Mouse (Mus musculus) frontal cortex, postnatal 14 days (tissue): ENCODE measurements around the gene Rpp25.

ENCODE experiments used
- DNase-seq, 2 experiments: peaks; one replicate each; pipeline ENCODE4 v3.0.0; 2022; ENCODE audit warnings: low spot score in 2 of 2

Gene Rpp25

DNA sequence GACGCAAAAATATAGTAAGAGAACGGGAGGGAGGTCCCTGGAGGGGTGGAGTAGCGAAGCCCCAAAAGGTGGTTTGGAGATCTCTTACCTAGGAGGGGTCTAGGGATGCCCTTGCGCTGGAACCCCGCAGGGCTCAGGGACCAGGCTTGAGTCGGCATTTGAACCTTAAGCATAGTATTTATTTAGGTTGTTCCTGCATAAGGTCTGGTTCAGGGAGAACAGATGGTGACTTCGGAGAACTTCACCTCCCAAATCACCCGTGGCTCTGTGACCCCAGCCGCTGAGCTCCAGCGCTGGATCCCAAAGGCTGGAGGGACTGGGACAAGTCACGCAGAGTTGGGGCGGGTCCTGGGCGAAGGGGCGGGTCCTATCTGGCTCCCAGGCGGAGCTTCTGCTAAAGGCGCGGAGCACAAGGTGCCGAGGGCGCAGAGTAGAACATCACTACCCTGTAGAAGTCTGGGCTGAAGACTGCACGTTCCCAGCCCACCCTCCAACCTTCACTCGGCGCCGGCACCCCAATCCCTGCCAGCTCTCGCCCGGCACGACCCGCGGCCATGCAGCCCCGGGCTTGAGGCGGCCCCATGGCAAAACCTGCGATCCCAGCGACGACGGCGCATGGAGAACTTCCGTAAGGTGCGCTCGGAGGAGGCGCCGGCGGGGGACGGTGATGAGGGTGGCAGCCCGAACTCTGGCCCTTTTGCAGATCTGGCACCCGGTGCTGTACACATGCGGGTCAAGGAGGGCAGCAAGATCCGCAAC, at the start of gene Rpp25:
Rpp25 (plus strand) TSS at position 405 of the 759 bp plus-strand sequence.
- peak; percentile 42 to 53 for DNase-seq

DNA sequence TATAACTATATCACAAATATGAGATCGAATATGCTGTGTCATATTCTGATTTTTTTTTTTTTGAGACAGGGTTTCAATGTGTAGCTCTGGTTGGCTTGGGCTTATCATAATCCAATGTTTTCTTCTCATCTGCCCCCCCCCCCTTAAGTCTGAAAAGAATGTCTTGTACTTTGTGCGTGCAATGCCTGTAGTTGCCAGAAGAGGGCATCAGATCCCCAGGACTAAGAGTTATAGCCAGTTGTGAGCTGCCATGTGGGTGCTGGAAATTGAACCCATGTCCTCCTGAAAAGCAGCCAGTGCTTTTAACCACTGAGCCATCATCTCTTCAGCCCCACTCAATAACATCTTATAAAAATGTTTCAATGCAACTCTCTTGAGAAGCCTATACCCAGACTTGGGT, 44.1 kb upstream of the Rpp25 start:
- DNase-seq = no peak

DNA sequence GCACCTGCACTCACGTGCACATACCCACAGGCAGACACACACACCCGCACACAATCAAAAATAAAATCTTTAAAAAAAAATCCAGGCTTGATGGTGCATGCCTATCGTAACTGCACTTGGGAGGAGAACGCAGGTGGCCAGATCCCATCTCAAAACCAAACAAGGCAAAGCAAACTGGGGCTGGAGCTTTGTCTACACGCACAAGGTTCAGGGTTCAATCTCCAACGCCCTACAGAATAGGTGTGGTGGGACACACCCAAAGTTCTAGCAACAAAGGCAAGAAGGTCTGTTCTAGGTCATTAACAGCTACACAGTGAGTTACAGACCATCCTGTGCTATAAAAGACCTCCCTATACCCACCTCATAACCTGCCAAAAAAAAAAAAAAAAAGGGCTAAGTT, 41.0 kb upstream of the Rpp25 start:
- DNase-seq = no peak

DNA sequence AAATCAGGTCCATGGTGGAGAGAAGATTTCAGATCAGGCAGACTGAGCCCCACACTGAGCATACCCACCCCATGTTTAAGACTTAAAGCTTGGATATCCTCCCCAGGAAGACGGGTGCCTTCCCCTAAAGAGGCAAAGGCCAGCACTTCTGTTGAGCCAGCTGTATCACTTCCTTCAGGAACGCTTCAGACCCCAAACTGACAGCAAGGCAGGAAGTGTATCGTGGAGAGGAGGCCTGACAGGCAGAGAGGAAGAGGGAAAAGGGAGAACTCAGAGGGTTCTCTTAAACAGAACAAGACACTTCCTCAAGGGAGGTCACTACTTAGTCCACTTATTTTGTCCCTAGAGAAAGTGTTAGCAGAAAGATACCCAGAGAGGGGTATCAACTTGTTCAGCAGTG, 37.7 kb upstream of the Rpp25 start:
- DNase-seq = no peak

DNA sequence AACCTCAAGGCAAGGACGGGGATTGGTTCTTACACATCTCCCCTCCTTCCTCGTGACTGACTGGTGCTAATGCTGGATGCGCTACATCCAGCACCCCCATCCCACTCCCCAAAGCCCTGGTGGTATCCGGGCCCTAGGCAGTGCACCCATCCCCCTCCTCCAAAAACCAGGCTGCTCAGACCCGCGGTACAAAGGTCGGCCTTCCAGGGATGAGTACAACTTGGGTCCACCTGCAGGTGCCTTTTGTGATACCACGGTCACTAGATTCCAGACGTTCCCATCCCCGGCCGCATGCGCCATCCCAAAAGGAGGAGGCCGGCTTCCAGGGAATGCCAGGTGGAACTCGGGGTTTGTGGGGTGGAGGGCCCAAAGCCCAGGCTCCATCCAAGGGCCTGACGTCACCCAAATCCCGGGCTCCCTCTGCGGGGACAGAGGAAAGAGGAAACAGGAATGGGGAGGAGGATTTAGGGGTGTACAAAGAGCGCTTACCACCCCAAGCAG, 36.5 kb upstream of the Rpp25 start:
- peak; percentile 41 to 48 for DNase-seq

DNA sequence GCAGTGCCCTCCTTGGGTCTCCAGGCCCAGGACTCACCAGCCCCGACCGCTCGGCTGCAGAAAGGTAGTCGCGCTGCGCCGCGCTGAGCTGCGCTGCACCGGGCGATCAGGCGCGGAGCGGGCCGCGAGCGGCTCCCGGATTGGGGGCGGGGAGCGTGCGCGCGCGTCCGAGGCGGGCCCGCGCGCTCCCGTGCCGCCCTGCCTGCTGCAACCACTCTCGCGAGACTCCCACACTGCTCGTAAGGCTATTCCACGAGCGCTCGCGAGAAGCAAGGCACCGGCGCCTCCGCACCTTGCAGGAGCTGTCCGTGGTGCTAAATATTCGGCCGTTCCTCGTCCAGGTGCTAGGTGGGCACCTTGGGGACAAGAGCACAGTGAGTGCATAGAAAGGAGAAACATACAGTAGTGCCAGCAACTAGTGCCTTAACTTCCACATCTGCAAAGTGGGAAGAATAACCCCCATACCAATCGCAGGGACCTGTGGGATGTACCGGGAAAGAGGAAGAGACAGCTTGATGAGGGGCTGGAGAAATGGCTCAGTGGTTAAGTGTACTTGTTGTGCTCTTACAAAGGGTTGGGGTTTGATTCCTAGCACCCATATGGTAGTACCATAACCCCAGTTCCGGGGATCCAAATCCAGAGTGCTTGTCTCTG, 35.8 kb upstream of the Rpp25 start, which contains the start of gene Scamp5:
Scamp5 (minus strand) TSS at position 165 of the 654 bp plus-strand sequence.
- peak; percentile 84 to 85 for DNase-seq

DNA sequence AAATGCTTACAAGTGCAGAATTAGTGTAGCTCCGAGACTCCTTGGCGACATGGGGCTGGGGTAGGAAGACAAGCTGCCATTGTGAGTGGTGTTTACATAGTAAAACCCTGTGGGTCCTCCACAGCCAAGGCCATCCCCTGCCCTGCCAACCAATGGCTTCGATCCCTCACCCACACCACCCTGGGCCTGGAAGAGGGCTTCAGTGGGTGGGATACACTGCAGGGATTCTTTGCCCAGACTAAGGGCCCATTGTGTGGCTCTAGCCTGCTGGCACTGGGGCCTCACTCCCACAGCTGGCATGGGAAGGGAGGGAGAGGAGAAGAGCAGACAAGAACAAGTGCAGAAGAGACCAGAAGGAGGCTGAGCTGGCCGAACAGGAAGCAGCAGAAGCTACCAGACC, 34.9 kb upstream of the Rpp25 start:
- DNase-seq = peak; percentile 25 to 66

DNA sequence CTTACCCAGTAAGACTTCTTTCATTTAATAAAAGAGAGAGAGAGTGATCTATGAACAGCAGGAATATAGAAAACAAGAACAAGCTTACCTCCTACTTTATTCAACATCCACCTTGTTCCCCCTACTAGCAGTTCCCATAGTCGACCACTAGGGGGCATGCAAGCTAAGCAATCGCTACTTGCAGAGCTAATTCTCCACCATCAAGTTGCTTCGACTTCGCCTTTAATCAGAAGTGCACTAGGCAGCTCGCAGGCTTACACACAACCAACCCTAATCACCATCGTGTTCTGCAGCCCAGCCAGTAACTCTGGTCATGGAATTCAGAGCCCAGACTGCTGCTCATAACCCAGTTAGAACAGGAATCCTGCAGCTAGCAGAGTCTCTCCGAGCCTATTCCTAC, 18.1 kb upstream of the Rpp25 start:
- peak; percentile 73 to 89 for DNase-seq

DNA sequence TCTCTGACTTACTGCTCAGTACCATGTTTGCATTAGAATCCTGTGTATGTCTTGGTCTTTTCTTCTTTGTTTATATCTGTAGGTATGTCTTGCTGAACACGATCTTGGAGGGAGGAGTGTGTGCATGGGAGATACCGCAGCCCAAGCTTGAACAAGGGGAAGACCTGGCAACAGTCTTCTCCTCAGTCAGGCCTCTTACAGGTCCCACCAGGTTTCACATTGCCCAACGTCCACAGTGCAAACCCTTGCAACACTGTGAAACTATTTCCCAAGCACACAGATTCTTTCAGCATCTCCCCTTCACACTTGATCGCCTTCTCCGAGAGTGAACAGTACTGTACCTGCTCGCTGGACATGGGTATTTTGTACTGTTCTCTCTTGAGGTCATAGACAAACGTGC, 16.0 kb upstream of the Rpp25 start:
- no peak for DNase-seq

DNA sequence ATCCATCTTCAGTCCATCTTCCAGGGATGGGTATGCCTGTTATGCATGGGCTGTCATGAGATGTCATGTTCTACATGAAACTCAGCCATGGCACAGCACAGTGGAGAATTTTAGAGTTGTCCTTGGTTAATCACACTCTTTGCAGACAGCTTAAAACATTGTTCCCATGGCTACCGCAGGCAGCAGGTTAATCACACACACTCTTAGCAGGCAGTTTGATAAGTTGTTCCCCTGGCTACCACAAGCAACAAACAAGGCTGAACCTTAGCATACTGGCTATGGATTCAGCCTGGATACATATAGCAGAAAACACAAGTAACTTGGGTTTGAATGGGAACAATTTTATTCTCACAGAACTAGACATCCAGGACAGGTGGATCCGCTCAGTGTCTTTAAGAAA, 10.3 kb upstream of the Rpp25 start:
- no peak for DNase-seq

DNA sequence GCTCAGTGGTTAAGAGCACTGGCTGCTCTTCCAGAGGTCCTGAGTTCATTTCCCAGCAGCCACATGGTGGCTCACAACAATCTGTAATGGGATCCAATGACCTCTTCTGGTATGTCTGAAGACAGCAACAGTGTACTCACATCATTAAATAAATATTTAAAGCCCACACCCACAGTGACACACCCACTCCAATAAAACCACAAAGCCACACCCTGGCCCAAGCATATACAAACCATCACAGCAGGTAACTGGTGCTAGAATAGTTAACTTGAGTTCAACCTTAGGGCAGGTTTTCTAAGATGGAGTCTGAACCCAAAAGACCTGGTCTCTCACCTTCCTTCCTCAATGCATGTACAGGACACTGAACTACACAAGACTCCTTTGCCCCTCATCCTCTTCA, 8.9 kb upstream of the Rpp25 start:
- DNase-seq = no peak

DNA sequence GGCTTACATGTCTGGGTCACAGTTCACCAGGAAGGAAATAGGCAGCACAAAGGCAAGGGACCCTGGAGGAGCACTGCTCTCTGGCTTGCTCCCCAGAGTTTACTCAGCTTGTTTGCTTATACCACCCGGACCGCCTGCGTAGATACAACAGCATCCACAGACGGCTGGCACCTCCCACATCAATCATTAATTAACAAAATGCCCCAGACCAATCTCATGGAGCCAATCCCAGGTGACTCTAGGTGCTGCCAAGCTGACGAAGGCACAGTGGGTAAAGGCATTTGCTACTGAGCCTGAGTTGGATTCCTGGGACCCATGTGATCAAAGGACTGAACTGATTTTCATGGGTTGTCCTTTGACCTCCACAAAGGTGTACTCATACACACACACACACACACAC, 6.6 kb upstream of the Rpp25 start:
- no peak for DNase-seq

DNA sequence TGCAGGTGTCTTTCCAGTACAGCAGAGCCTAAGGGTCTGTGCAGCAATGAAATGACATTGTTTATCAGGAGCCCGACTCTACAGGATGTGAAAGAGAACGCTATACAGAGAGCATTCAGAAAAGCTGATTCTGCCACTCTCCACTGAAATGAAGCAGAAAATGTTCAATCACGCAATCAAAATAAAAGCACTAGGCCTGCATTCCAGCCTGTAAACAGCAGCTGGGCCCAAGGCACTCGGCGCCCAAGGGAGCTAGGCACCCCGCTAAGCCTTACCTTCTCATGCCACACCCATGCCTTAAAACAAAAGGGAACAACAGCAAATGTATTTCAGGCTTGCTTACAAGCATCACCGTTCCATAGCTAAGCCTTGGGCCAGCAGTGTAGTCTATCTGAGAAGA, 5.3 kb upstream of the Rpp25 start:
- DNase-seq = no peak

DNA sequence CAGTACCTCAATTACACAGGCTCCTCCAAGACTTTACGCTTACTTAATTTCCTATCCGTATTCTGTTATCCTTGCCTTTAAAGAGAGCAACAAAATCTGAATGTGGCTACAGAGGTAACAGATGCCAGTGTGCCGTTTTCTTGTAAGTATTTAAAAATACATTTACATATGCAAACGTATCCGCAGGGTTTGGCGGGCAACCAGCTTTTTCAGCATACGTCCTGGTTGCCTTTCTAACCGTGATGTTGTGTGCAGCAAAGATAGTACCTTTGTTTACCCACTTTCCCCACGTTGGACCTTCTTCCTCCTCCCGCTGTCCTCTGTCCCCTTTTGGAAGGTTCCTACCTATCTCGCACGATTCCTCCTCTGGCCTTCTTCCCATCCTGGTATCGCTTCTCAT, 2.4 kb upstream of the Rpp25 start:
- DNase-seq = no peak

DNA sequence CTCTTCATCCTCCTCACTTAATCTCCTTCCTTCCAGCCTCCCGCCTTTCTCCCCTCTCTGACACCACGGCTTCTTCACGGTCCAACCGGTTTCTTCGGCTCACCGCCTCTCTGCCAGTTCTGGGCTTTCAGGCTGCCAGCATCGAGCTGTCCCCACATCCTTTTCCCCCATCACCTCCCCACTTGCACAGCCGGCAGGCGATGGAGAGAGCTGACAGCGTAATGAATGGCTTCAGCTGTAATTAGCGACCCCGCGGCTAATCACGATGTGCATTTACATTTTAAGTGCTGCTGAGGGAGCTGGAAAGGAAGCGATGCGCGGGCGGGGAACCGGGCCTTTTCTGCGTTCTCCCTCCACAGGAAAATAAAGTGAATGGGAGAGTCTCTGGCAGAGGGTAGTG, 2.0 kb upstream of the Rpp25 start:
- peak; percentile 45 to 57 for DNase-seq

DNA sequence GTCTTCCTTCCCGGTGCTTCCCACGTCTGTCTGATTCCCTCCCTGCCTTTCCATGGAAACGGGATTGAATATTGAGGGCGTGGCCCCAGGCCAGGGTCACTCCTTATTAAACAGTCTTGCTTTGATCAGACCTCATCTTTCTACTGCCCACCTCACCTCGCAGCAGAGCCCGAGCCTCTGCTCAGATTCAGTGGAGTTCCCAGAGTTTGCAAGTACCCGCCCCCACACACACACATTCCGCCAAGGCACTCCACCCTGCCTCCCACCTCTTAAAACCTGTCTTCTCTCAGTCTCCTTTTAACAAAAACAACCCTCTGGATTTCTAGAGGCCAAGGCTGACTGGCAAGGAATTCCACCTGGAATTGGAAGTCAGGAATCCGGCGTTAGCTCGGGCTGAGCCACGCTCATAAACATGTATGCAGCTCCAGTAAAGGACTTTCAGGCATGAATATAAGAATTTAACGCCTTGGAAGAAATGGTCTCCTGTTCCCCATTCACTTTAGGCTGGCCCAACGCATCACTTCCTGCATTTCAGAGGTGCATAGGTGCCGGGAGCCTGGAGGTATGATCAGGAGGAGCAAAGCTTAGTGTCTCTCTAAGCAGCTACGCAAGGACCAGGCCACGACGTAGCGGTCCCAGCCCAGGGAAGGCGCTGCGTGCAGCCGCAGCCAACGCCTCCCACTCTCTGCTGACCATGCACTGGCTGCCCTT, 760 bp upstream of the Rpp25 start:
- DNase-seq = no peak

DNA sequence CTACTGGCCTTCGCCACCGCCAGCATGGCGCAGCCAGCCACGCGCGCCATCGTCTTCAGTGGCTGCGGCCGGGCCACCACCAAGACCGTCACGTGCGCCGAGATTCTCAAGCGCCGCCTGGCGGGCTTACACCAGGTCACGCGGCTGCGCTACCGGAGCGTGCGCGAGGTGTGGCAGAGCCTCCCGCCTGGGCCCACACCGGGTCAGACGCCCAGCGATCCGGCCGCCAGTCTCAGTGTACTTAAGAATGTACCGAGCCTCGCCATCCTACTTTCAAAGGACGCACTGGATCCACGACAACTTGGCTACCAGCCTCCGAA, 515 bp downstream of the Rpp25 start:
- peak; percentile 37 to 38 for DNase-seq

DNA sequence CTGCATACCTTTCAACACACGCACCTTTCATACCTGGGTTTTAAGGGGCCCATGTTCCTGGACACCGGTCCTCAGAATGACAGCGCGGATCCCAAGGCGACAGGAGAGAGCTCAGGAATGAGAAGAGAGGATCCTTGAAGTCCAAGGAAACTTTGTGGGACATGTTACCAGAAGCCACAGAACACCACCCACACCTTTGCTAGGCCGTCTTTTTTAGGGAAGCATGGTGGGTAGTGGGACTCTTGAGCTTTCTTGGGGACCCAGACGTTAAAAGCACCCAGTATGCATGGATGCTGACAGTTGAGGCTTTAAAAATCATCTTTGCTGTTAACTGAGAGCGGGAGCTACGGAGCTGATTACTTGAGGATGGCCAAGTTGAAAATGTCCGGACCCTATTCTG, 1.1 kb downstream of the Rpp25 start:
- DNase-seq = no peak

DNA sequence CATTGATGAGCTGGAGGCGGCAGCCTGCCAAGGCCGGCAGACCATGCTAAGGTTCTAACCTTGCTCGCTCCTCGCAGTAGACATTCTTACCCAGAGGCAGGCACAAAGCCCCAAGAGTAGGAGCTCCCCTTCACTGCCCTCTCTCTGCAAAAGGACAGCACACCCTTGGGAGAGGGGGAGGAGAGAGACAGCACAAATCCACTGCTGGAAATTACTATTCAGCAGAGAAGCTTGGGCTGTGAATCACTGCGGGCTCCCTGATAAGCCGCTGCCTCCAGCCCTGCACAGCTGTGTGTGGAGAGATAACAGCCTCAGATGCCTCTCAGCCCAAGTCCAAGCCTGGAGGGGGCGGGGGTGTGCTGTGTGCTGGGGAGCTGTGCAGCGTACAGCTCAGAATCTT, 1.9 kb downstream of the Rpp25 start:
- peak; percentile 51 to 53 for DNase-seq

DNA sequence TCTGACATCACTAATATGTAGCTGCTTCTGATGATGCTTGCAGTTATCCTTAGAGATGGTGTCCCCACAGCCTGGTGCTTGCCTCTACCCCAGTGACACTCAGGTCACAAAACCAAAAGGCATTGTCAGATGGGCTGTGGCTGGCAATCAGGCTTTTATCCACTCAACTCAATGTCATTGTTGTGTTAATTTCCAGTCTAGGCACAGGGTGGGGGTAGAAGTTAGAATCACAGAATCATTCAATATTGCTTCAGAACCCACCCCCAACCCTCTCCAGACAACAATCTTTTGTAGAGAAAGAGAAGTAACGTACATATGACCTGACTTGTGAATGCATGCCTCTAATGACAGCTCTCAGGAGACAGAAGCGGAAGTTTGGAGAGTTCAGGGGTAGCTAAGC, 6.8 kb downstream of the Rpp25 start:
- DNase-seq = no peak

DNA sequence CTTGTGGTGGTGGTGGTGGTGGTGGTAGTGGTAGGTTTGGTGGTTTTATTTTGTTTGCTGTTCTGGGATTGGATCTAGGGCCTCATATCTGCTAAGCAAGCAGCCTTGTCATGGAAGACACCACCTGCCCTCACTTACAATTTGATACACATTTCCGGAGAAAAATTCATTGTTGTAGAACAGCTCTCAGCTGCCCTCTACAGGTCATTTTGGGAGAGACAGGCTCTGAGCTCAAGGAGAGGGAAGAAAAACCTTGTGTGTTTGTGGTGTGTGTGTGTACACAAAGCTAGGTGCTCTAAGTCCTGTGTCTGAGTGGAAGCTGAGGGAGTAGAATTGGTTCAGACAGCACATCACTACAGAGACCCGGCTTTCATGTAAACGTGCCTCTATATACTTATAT, 13.3 kb downstream of the Rpp25 start:
- DNase-seq = peak in 1 of 2 experiments; percentile 58

DNA sequence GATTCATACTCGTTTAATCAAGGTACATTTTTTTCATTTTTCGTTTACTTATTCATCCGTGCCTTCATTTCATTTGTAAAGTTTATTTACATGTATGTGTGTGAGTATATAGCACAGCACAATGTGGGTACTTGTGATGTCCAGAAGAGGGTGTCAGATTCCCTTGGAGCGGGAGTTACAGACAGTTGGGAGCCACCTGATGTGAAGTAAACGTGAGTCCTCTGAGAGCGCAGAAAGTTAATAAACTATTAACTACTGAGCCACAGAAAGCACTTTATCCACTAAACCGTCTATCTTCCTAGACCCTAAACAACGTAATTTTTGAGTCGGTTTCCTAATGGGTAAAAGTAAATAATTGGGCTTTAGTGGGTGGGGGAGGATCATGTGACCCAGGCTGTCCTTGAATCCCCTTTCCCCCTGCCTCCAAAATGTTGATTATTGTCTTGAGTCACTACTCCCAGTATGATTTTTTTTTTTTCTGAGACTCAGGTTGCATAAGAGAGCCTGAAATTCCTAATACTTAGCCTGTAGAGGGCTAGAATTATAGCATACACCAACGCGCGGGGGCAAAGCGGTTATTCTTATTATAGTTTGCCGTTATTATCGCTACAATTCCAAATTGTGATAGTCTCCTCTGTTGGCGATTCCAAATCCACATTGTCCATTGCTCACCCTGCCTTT, 16.7 kb downstream of the Rpp25 start:
- DNase-seq = no peak
